Mouse (Mus musculus) MEL (cell line): ENCODE data around the gene B3galt6.

Source experiments
- CTCF ChIP-seq, 3 experiments: IDR thresholded peaks in 2 of 3; conservative IDR thresholded peaks in 1 of 3; 2 replicates each; pipeline ENCODE4 v1.5.1; 2011 to 2012; ENCODE audit warnings: low read length in 3 of 3, low read depth in 2 of 3, mild to moderate bottlenecking in 2 of 3, improper control_type of control experiment in 1 of 3, inconsistent platforms in 1 of 3, mixed read lengths in 1 of 3, moderate library complexity in 1 of 3; ENCODE audit not compliant: control insufficient read depth in 1 of 3, insufficient read depth in 1 of 3, poor library complexity in 1 of 3, severe bottlenecking in 1 of 3
- EP300 ChIP-seq, 2 experiments: IDR thresholded peaks; 2 replicates each; pipeline ENCODE4 v1.6.1; 2011; ENCODE audit warnings: improper control_type of control experiment in 2 of 2, low read length in 2 of 2, low read depth in 1 of 2, mild to moderate bottlenecking in 1 of 2
- KAT2A ChIP-seq: conservative IDR thresholded peaks from 2 replicates; pipeline ENCODE4 v1.6.1; 2012; ENCODE audit warnings: low read depth, low read length, improper control_type of control experiment, inconsistent platforms
- MEF2A ChIP-seq: IDR thresholded peaks from 2 replicates; pipeline ENCODE4 v1.6.1; 2014; ENCODE audit warnings: low read depth, mild to moderate bottlenecking, inconsistent platforms, low read length, improper control_type of control experiment; ENCODE audit not compliant: poor library complexity, insufficient replicate concordance, severe bottlenecking; ENCODE audit errors: extremely low read depth
- POLR2A ChIP-seq, 2 experiments: IDR thresholded peaks; 2 replicates each; pipeline ENCODE4 v1.6.1; 2011 to 2012; ENCODE audit warnings: low read length in 2 of 2, mild to moderate bottlenecking in 2 of 2, control low read depth in 1 of 2, improper control_type of control experiment in 1 of 2, low read depth in 1 of 2, moderate library complexity in 1 of 2; ENCODE audit not compliant: control insufficient read depth in 1 of 2, insufficient read depth in 1 of 2, poor library complexity in 1 of 2
- UBTF ChIP-seq: IDR thresholded peaks from 2 replicates; pipeline ENCODE4 v1.6.1; 2012; ENCODE audit warnings: low read depth, mild to moderate bottlenecking, inconsistent platforms, low read length, improper control_type of control experiment, moderate library complexity, borderline replicate concordance; ENCODE audit not compliant: insufficient read depth
- USF2 ChIP-seq, 2 experiments: IDR thresholded peaks; 2 replicates each; pipeline ENCODE4 v1.6.1; 2011 to 2012; ENCODE audit warnings: improper control_type of control experiment in 2 of 2, low read length in 2 of 2, borderline replicate concordance in 1 of 2, inconsistent platforms in 1 of 2, low read depth in 1 of 2, mild to moderate bottlenecking in 1 of 2; ENCODE audit not compliant: insufficient read depth in 1 of 2

- TF ChIP-seq KAT2A: no peak
- no peak for TF ChIP-seq CTCF (IDR thresholded peaks at IDR 0.05 in 2 of 3, conservative IDR thresholded peaks at IDR 0.05 in 1 of 3; ENCODE audit: control insufficient read depth in 1 of 3, insufficient read depth in 1 of 3, low read depth in 2 of 3, low read length in 3 of 3, poor library complexity in 1 of 3, severe bottlenecking in 1 of 3)
- no peak for TF ChIP-seq EP300 (IDR thresholded peaks at IDR 0.05; ENCODE audit: low read depth in 1 of 2, low read length in 2 of 2)
- no peak for TF ChIP-seq USF2 (IDR thresholded peaks at IDR 0.05; ENCODE audit: borderline replicate concordance in 1 of 2, insufficient read depth in 1 of 2, low read depth in 1 of 2, low read length in 2 of 2)
- no peak for TF ChIP-seq POLR2A (IDR thresholded peaks at IDR 0.05; ENCODE audit: control insufficient read depth in 1 of 2, insufficient read depth in 1 of 2, low read depth in 1 of 2, low read length in 2 of 2, poor library complexity in 1 of 2)
- no peak for TF ChIP-seq MEF2A
- TF ChIP-seq UBTF: no peak
These were observed 11.7 kb upstream of the B3galt6 start for GRCm38 (mm10) chr4:156004109-156004508.
